Mouse (Mus musculus) liver, embryonic 14.5 days (tissue): ENCODE data around the gene Mars.

ENCODE experiments used
- CTCF ChIP-seq: IDR thresholded peaks from 2 replicates; pipeline ENCODE4 v1.5.1; 2016; ENCODE audit warnings: antibody characterized with exemption, low read depth, control low read depth
- EP300 ChIP-seq: IDR thresholded peaks from 2 replicates; pipeline ENCODE4 v1.6.1; 2016; ENCODE audit warnings: antibody characterized with exemption, low read depth

DNA sequence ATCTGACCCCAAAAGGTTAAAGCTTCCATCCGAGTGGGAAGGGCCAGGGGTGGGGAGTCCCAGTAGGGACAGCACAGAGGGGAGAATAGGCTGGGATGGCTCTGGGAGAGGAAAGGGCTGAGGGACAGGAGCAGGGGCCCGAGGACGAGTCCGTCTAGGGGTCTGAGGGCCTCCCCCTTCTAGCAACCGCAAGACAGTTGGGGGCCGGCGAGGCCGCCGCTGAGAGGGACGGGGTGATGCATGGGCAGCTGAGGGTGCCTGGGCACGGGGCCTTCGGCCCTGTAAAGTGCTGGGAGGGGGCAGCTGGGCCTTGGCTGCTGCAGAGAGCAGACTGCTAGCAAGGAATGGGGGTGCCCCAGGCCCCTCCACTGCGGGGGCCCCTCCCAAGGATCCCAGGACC lies 25.9 kb downstream of the Mars start:
- TF ChIP-seq CTCF: no peak
- TF ChIP-seq EP300: no peak
